Mouse (Mus musculus) stomach, embryonic 16.5 days (tissue): ENCODE data around the gene Gm29554. TPM values are rescaled to one million over a fixed set of nuclear protein-coding genes. Genes with fewer than 3 reads are reported as not detected.
"Not testable (repeated sequence)": the region's sequence is repeated elsewhere in the genome, so short reads cannot be mapped to it uniquely, and the experiment has no call there.

ENCODE experiments used
- ATAC-seq: fragments of 200-750 bp; cut with Nextera tagmentation; 2 replicates; pipeline ENCODE4 v1.8.0; 2017; ENCODE audit warnings: moderate number of reproducible peaks, moderate TSS enrichment; ENCODE audit not compliant: insufficient read depth, low FRiP score
- H3K27ac ChIP-seq: fragments of 300-500 bp; sonication (generic); 2 replicates; pipeline ENCODE4 v1.5.1; 2014; ENCODE audit warnings: low read length
- H3K27me3 ChIP-seq: fragments of 300-500 bp; sonication (generic); 2 replicates; pipeline ENCODE4 v1.6.1; 2014; ENCODE audit warnings: low read length, control low read depth, mixed read lengths; ENCODE audit not compliant: control insufficient read depth, insufficient read depth
- H3K36me3 ChIP-seq: fragments of 300-500 bp; sonication (generic); 2 replicates; pipeline ENCODE4 v1.6.1; 2014; ENCODE audit warnings: low read length; ENCODE audit not compliant: control insufficient read depth, insufficient read depth
- H3K4me1 ChIP-seq: fragments of 300-500 bp; sonication (generic); 2 replicates; pipeline ENCODE4 v1.6.1; 2014; ENCODE audit warnings: low read length, control low read depth, mixed read lengths; ENCODE audit not compliant: control insufficient read depth, insufficient read depth
- H3K4me2 ChIP-seq: fragments of 300-500 bp; sonication (generic); 2 replicates; pipeline ENCODE4 v1.6.1; 2014; ENCODE audit warnings: low read depth, low read length, mixed read lengths
- H3K4me3 ChIP-seq: fragments of 300-500 bp; sonication (generic); replicated peaks from 2 replicates; pipeline ENCODE4 v1.5.1; 2014; ENCODE audit warnings: mild to moderate bottlenecking, low read length
- H3K9ac ChIP-seq: fragments of 300-500 bp; sonication (generic); 2 replicates; pipeline ENCODE4 v1.6.1; 2014; ENCODE audit warnings: low read length
- H3K9me3 ChIP-seq: fragments of 300-500 bp; sonication (generic); replicated peaks from 2 replicates; pipeline ENCODE4 v1.6.1; 2016; ENCODE audit warnings: low read length, control low read depth; ENCODE audit not compliant: control insufficient read depth
- WGBS: fragments of 180-500 bp; shearing (Covaris S2); extraction: QIAGEN DNeasy Blood & Tissue Kit; methylation state at CpG from one replicate; pipeline ENCODE4 v1.1.7; 2014; 5-methylcytosine and 5-hydroxymethylcytosine counted together
- polyA plus RNA-seq: library from polyadenylated mRNA; unstranded; fragments of >200 nt; fragmentation: Nextera tagmentation; extraction: Ambion mirVana; gene quantifications from 2 replicates; pipeline ENCODE4 v1.2.1, GENCODE M21; 2015

Gm29554 gene
- not detected in 2 replicates for polyA plus RNA-seq

DNA sequence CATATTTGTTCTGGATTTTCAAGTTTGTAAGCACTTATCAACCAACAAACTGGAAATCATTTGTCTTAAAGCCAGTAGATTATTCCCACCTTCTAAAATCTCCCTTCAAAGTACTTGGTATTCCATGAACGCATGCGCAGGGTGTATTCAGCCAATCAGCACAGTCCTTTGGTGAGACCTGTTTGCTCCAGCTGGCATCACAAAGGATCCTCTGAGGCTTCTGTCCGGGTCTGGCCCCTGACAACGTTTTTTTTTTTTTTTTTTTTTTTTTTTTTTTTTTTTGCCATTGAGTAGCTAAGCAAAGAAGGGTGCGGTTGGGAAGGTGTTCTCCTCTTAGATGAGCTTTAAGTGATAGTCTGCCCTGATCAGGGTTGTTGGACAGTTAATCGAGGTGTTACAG lies at the start of gene Gm29554:
Gene Gm29554 (plus strand): TSS at position 301 of the 400 bp plus-strand sequence.
- not testable (repeated sequence) for H3K9ac ChIP-seq, H3K27me3 ChIP-seq, H3K9me3 ChIP-seq, H3K36me3 ChIP-seq, H3K27ac ChIP-seq, H3K4me3 ChIP-seq, H3K4me2 ChIP-seq, ATAC-seq, H3K4me1 ChIP-seq
- WGBS, result no CpG with 5 or more reads among the region's 6 CpGs

Other genes with a start within 250 kb of the Gm29554 start
- not detected in 2 replicates for gene Gm20812, start 108.0 kb downstream of the Gm29554 start, polyA plus RNA-seq